Mouse (Mus musculus): Measurements from ENCODE around the gene Nradd.

DNA sequence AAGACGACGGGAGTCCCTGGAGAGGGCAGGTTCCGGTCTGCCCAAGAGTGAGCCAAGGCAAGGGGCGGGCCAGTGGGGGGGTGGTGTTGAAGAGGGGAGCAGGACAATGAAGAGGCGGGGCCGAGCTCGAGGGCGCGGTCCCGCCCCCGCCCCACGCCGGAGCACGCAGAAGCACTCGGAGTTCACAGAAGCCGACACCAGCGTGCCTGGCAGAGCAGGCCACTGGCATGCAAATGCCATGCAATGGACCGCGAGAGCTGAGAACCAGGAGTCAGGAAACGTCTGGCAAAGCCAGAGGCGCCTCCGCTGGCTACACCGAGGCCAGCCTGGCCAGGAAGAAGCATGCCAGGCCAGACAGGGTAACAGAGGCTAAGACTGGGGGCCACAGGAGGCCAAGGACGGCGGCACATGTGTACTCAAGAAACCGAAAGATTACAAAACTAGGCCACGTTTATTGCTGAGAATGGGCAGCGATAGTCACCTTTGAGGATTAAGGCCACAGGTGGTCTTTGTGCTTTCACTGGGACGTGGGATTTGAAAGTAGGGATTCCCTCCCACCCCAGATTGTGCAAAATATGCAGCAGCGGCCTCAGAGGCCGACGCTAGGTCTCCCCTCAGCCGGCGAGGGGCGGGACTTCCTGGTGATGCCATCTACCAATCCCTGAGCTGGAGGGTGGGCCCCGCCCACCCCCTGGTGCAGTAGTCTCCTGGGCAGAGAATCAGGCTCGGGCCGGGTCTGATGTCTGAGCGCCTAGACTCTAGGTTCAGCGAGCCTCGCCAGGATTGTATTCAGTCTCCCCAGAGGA, at the start of gene Nradd:
- no peak for TF ChIP-seq CTCF (IDR thresholded peaks at IDR 0.05)
- peak; percentile 69 for TF ChIP-seq POLR2A (IDR thresholded peaks at IDR 0.05; ENCODE audit: insufficient read depth, low read depth, low read length)

Data from heart, adult 2 months (tissue).